Mouse (Mus musculus) E14TG2a.4 (cell line): Measurements from ENCODE around the gene Robo1.

Experiments used
- H3K27me3 ChIP-seq: 2 replicates; pipeline ENCODE4 v1.6.1; 2014; ENCODE audit warnings: low read length, control low read depth; ENCODE audit not compliant: insufficient read depth
- H3K36me3 ChIP-seq: 2 replicates; pipeline ENCODE4 v1.6.1; 2014; ENCODE audit warnings: low read length, control low read depth; ENCODE audit not compliant: insufficient read depth
- H3K4me1 ChIP-seq: replicated peaks from 2 replicates; pipeline ENCODE4 v1.6.1; 2014; ENCODE audit warnings: low read depth, low read length, control low read depth
- H3K4me3 ChIP-seq: replicated peaks from 2 replicates; pipeline ENCODE4 v1.5.1; 2014; ENCODE audit warnings: mild to moderate bottlenecking, low read length
- H3K9me3 ChIP-seq: 2 replicates; pipeline ENCODE4 v1.6.1; 2014; ENCODE audit warnings: low read length, control low read depth
- CTCF ChIP-seq: conservative IDR thresholded peaks from 2 replicates; pipeline ENCODE4 v1.5.1; 2014; ENCODE audit warnings: low read length
- NANOG ChIP-seq: IDR thresholded peaks from 2 replicates; pipeline ENCODE4 v1.6.1; 2014; ENCODE audit warnings: borderline replicate concordance, low read length, mixed read lengths
- POU5F1 ChIP-seq: IDR thresholded peaks from 2 replicates; pipeline ENCODE4 v1.6.1; 2014; ENCODE audit warnings: low read length, borderline replicate concordance

Robo1 gene

GRCm38 (mm10) chr16:72708526-72708925 is 400.4 kb downstream of the Robo1 start:
- H3K9me3 ChIP-seq: no peaks in the 10 kb centered on the region
- no peak overlapping the region for H3K4me3 ChIP-seq
- H3K4me1 ChIP-seq: peaks cover 34% of the 10 kb centered on the region
- TF ChIP-seq POU5F1 (no peak), NANOG (no peak), CTCF (no peak)
- H3K27me3 ChIP-seq: no peaks in the 10 kb centered on the region
- no peaks in the 10 kb centered on the region for H3K36me3 ChIP-seq

GRCm38 (mm10) chr16:72717118-72717802 is 409.2 kb downstream of the Robo1 start:
- H3K4me1 ChIP-seq: peaks cover 8% of the 10 kb centered on the region; the same call in 1 of the 2 replicates
- H3K27me3 ChIP-seq: no peaks in the 10 kb centered on the region
- no peak overlapping the region for H3K4me3 ChIP-seq
- H3K9me3 ChIP-seq: no peaks in the 10 kb centered on the region
- no peaks in the 10 kb centered on the region for H3K36me3 ChIP-seq
- no peak for TF ChIP-seq CTCF
- no peak for TF ChIP-seq NANOG
- no peak for TF ChIP-seq POU5F1

- no peak overlapping the region for H3K4me3 ChIP-seq
- H3K9me3 ChIP-seq: no peaks in the 10 kb centered on the region
- no peaks in the 10 kb centered on the region for H3K27me3 ChIP-seq
- TF ChIP-seq POU5F1 (no peak), NANOG (no peak), CTCF (no peak)
- H3K4me1 ChIP-seq: peaks cover 8% of the 10 kb centered on the region; the same call in 1 of the 2 replicates
- H3K36me3 ChIP-seq: no peaks in the 10 kb centered on the region
These were observed 411.0 kb downstream of the Robo1 start for GRCm38 (mm10) chr16:72719063-72719462.

GRCm38 (mm10) chr16:72720979-72721378 is 412.9 kb downstream of the Robo1 start:
- H3K4me3 ChIP-seq: no peak overlapping the region

GRCm38 (mm10) chr16:72721713-72722481 is 413.8 kb downstream of the Robo1 start:
- no peak overlapping the region for H3K4me3 ChIP-seq
- no peaks in the 10 kb centered on the region for H3K27me3 ChIP-seq
- peaks cover 8% of the 10 kb centered on the region; the same call in 1 of the 2 replicates for H3K4me1 ChIP-seq
- H3K9me3 ChIP-seq: no peaks in the 10 kb centered on the region
- TF ChIP-seq POU5F1: no peak
- TF ChIP-seq CTCF: no peak
- no peak for TF ChIP-seq NANOG
- no peaks in the 10 kb centered on the region for H3K36me3 ChIP-seq

More at GRCm38 (mm10) chr16:72720979-72721378, 412.9 kb downstream of the Robo1 start:
- Histone ChIP-seq H3K36me3 (no peaks in the 10 kb centered on the region), H3K9me3 (no peaks in the 10 kb centered on the region), H3K27me3 (no peaks in the 10 kb centered on the region), H3K4me1 (peaks cover 8% of the 10 kb centered on the region; the same call in 1 of the 2 replicates)
- TF ChIP-seq POU5F1 (no peak), CTCF (no peak), NANOG (no peak)

- no peaks in the 10 kb centered on the region for H3K4me1 ChIP-seq
- no peaks in the 10 kb centered on the region for H3K27me3 ChIP-seq
- no peak for TF ChIP-seq NANOG
- no peak for TF ChIP-seq CTCF
- no peak for TF ChIP-seq POU5F1
- H3K36me3 ChIP-seq: no peaks in the 10 kb centered on the region
- H3K9me3 ChIP-seq: no peaks in the 10 kb centered on the region
- H3K4me3 ChIP-seq: no peak overlapping the region
These were observed 426.1 kb downstream of the Robo1 start for GRCm38 (mm10) chr16:72734234-72734633.

- H3K36me3 ChIP-seq: no peaks in the 10 kb centered on the region
- no peaks in the 10 kb centered on the region for H3K9me3 ChIP-seq
- TF ChIP-seq POU5F1 (no peak), CTCF (no peak), NANOG (no peak)
- H3K27me3 ChIP-seq: no peaks in the 10 kb centered on the region
- H3K4me3 ChIP-seq: no peak overlapping the region
- H3K4me1 ChIP-seq: no peaks in the 10 kb centered on the region
These were observed 427.1 kb downstream of the Robo1 start for GRCm38 (mm10) chr16:72735175-72735574.

GRCm38 (mm10) chr16:72735588-72735987 is 427.5 kb downstream of the Robo1 start:
- no peaks in the 10 kb centered on the region for H3K4me1 ChIP-seq
- H3K4me3 ChIP-seq: no peak overlapping the region
- TF ChIP-seq NANOG (no peak), POU5F1 (no peak), CTCF (no peak)
- H3K9me3 ChIP-seq: no peaks in the 10 kb centered on the region
- H3K27me3 ChIP-seq: no peaks in the 10 kb centered on the region
- H3K36me3 ChIP-seq: no peaks in the 10 kb centered on the region

- H3K36me3 ChIP-seq: no peaks in the 10 kb centered on the region
- no peak overlapping the region for H3K4me3 ChIP-seq
- no peak for TF ChIP-seq NANOG
- TF ChIP-seq CTCF: no peak
- no peak for TF ChIP-seq POU5F1
- no peaks in the 10 kb centered on the region for H3K9me3 ChIP-seq
- H3K4me1 ChIP-seq: no peaks in the 10 kb centered on the region
- H3K27me3 ChIP-seq: no peaks in the 10 kb centered on the region
These were observed 429.0 kb downstream of the Robo1 start for GRCm38 (mm10) chr16:72737154-72737553.
